Mouse (Mus musculus) heart, embryonic 14.5 days (tissue): ENCODE results near the gene Ncam2. TPM values are rescaled to one million over a fixed set of nuclear protein-coding genes. Genes with fewer than 3 reads are reported as not detected.

Source experiments
- ATAC-seq: fragments of 200-750 bp; cut with Nextera tagmentation; 2 replicates; pipeline ENCODE4 v1.8.0; 2017; ENCODE audit warnings: low read depth, moderate TSS enrichment; ENCODE audit not compliant: insufficient number of reproducible peaks, insufficient read depth, low FRiP score
- H3K27ac ChIP-seq, 2 experiments: fragments of 200-500 bp in 1 of 2; fragments of 300-500 bp in 1 of 2; sonication (generic) in 1 of 2; replicated peaks in 1 of 2; 2 replicates each; pipeline ENCODE4 v1.5.1; 2012 to 2014; ENCODE audit warnings: low read depth in 2 of 2, low read length in 2 of 2, control low read depth in 1 of 2, mild to moderate bottlenecking in 1 of 2, mixed read lengths in 1 of 2; ENCODE audit not compliant: control insufficient read depth in 1 of 2, insufficient read depth in 1 of 2
- H3K27me3 ChIP-seq: fragments of 300-500 bp; sonication (generic); 2 replicates; pipeline ENCODE4 v1.6.1; 2014; ENCODE audit warnings: mild to moderate bottlenecking, low read length, control low read depth; ENCODE audit not compliant: control insufficient read depth, insufficient read depth
- H3K36me3 ChIP-seq: fragments of 300-500 bp; sonication (generic); 2 replicates; pipeline ENCODE4 v1.6.1; 2014; ENCODE audit warnings: mild to moderate bottlenecking, control low read depth, low read length, mixed read lengths; ENCODE audit not compliant: control insufficient read depth, insufficient read depth
- H3K4me1 ChIP-seq, 2 experiments: fragments of 200-500 bp in 1 of 2; fragments of 300-500 bp in 1 of 2; sonication (generic) in 1 of 2; 2 replicates each; pipeline ENCODE4 v1.6.1; 2012 to 2014; ENCODE audit warnings: low read length in 2 of 2, control low read depth in 1 of 2, mixed read lengths in 1 of 2; ENCODE audit not compliant: control insufficient read depth in 2 of 2, insufficient read depth in 2 of 2
- H3K4me2 ChIP-seq: fragments of 300-500 bp; sonication (generic); 2 replicates; pipeline ENCODE4 v1.6.1; 2014; ENCODE audit warnings: mild to moderate bottlenecking, low read length
- H3K4me3 ChIP-seq, 2 experiments: fragments of 200-500 bp in 1 of 2; fragments of 300-500 bp in 1 of 2; sonication (generic) in 1 of 2; 2 replicates each; pipeline ENCODE4 v1.5.1; 2012 to 2014; ENCODE audit warnings: low read length in 2 of 2, mild to moderate bottlenecking in 2 of 2, control low read depth in 1 of 2, low read depth in 1 of 2, moderate library complexity in 1 of 2; ENCODE audit not compliant: control insufficient read depth in 1 of 2, insufficient read depth in 1 of 2
- H3K9ac ChIP-seq: fragments of 300-500 bp; sonication (generic); 2 replicates; pipeline ENCODE4 v1.6.1; 2014; ENCODE audit warnings: mild to moderate bottlenecking, low read length
- H3K9me3 ChIP-seq: fragments of 300-500 bp; sonication (generic); 2 replicates; pipeline ENCODE4 v1.6.1; 2016; ENCODE audit warnings: low read length, control low read depth; ENCODE audit not compliant: control insufficient read depth
- WGBS: fragments of 180-500 bp; shearing (Covaris S2); extraction: QIAGEN DNeasy Blood & Tissue Kit; methylation state at CpG from one replicate; pipeline ENCODE4 v1.1.7; 2014; 5-methylcytosine and 5-hydroxymethylcytosine counted together
- polyA plus RNA-seq: library from polyadenylated mRNA; unstranded; fragments of >200 nt; fragmentation: Nextera tagmentation; extraction: Ambion mirVana; gene quantifications from 2 replicates; pipeline ENCODE4 v1.2.1, GENCODE M21; 2014

Ncam2 gene
- polyA plus RNA-seq, result 0.09 and 0.11 TPM in 2 replicates

DNA sequence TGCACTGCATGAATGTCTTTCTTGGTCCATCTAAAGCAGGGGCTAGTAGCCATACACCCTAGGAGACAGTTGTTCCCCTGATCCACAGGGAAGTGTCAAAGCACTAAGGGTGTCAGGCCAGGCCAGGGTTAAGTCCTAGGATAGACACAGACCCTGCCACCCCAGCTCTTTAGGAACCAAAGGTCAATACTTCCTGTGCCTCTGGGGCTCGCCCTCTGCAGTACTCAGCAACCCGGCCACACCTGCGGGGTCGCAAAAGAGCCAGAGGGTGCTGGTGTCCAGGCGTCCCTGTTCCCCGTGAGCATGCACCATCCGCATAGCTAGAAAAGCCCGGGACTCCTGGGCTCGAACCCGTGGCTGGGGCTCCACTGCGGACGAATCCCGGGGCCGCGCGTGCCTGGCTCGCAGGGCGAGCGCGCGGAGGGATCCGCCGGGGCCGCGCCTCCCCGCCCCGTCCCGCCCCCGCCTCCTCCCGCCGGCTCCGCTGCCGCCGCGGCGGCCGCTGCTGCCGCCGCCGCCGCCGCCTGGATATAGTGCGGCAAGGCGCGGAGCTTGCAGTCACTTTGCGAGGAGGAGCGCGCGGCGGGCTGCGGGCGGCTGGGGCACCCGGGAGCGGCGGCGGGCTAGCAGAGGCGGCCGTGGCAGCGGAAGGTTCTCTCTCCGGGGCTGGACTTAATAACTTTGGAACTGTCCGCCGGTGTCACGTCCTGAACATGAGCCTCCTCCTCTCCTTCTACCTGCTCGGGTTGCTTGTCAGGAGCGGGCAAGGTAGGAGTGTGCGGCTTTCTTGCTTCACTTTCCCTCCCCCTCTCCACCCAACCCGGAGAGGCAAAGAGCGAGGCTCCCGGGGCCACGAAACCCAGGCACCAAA is at the start of gene Ncam2:
Gene Ncam2, plus strand, starts transcription at position 497 of the 871 bp plus-strand sequence.
- Histone ChIP-seq H3K4me3 (peak within 1 kb of the TSS; percentile 62 to 80), H3K9me3 (no peaks in the 10 kb centered on the region), H3K27me3 (no peaks in the 10 kb centered on the region), H3K4me2 (peak within 1 kb of the TSS; percentile 97), H3K9ac (peak within 1 kb of the TSS; percentile 76), H3K27ac (no peak within 1 kb of the TSS), H3K36me3 (no peaks in the 10 kb centered on the region), H3K4me1 (peaks cover 3 to 4% of the 10 kb centered on the region in 2 experiments; a peak in 3 of 4 replicates)
- peak; percentile 54; the same call in 1 of the 2 replicates for ATAC-seq
- under 1% methylated on average over 45 of the region's 70 CpGs for WGBS

DNA sequence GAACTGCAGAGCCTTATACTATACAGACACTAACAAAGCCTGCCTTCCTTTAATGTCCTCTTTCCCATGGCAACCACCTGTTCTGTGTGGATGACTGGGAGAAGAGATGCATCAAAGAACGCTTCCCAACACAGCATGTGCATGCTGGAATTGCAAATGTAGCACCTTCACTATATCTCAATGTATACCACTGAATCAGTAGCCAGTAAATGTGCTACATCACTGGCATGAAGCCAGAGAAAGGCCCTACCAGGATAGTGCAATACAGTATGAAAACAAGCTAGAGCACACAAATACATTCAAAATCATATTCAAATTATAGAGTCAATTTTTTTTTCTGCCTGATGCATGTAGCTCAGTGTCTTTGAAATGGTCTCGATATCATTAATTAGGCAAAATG is 29.7 kb upstream of the Ncam2 start:
- no peak for ATAC-seq
- Histone ChIP-seq H3K36me3 (no peaks in the 10 kb centered on the region), H3K4me1 (no peaks in the 10 kb centered on the region), H3K4me3 (no peak overlapping the region), H3K27ac (no peak overlapping the region), H3K9ac (no peak overlapping the region), H3K4me2 (no peak overlapping the region), H3K27me3 (no peaks in the 10 kb centered on the region), H3K9me3 (no peaks in the 10 kb centered on the region)
- 86% methylated on average over 2 of the region's 2 CpGs for WGBS

- ATAC-seq, result no peak
- 53% methylated on average over 8 of the region's 8 CpGs for WGBS
Measured at GRCm38 (mm10) chr16:81175302-81175943, 25.1 kb upstream of the Ncam2 start.

DNA sequence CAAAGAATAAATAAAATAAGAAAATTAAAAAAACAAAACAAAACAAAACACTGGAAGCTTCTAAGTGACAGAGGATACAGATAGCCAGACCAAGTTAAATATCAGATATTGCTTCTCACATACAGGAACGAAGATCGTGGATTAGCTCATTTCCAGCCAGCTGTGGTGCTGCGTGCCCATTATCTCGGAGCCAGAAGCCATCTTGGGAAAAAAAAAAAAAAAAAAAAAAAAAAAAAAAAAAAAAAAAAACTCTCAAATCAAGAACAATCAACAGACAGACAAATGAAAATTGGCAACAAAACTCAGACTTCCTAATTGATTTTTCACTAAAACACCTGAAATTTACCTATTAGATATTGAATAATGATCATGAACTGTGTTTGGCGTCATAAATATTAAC is 20.7 kb upstream of the Ncam2 start:
- Histone ChIP-seq H3K27ac (no peak overlapping the region), H3K9ac (no peak overlapping the region), H3K27me3 (no peaks in the 10 kb centered on the region), H3K4me1 (no peaks in the 10 kb centered on the region), H3K4me3 (no peak overlapping the region), H3K9me3 (no peaks in the 10 kb centered on the region), H3K36me3 (no peaks in the 10 kb centered on the region), H3K4me2 (no peak overlapping the region)
- WGBS, result 88% methylated on average over 5 of the region's 5 CpGs
- ATAC-seq, result no peak

More at GRCm38 (mm10) chr16:81175302-81175943, 25.1 kb upstream of the Ncam2 start:
- Histone ChIP-seq H3K36me3 (no peaks in the 10 kb centered on the region), H3K4me3 (no peak overlapping the region), H3K27me3 (no peaks in the 10 kb centered on the region), H3K9ac (no peak overlapping the region), H3K27ac (no peak overlapping the region), H3K4me2 (no peak overlapping the region), H3K9me3 (no peaks in the 10 kb centered on the region), H3K4me1 (no peaks in the 10 kb centered on the region)

DNA sequence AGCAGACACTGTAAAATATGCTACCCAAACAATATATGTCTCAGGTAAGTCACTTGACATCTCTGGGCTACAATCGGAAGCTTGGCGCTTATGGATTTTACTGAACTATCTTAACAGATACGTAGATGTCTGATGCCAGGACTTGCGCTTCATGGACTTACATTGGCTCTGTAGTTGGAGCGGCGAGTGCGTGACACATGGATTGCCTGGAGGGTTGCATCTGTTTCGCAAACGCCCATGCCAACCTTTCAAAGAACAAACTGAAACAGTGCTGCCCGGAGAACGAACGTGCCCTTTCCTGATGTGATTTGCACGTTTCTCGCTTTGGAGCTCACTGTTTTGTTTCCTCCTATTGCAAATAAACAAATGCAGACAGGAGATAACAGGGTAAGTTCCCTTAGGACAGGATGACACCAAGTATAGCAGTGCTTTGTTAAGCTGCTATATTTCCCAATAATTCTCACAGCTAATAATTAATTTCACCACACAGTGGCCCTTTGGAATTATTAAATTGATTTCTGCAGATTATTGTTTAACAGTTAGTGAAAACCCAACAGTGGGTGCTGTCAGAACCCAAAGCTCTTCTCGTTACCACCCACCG is 12.8 kb upstream of the Ncam2 start:
- no peak overlapping the region for H3K9ac ChIP-seq
- no peak overlapping the region for H3K27ac ChIP-seq
- 71% methylated on average over 16 of the region's 16 CpGs for WGBS
- no peak overlapping the region for H3K4me3 ChIP-seq
- no peak overlapping the region for H3K4me2 ChIP-seq
- no peaks in the 10 kb centered on the region for H3K9me3 ChIP-seq
- H3K27me3 ChIP-seq, result no peaks in the 10 kb centered on the region
- ATAC-seq, result no peak
- no peaks in the 10 kb centered on the region for H3K4me1 ChIP-seq
- H3K36me3 ChIP-seq, result no peaks in the 10 kb centered on the region

DNA sequence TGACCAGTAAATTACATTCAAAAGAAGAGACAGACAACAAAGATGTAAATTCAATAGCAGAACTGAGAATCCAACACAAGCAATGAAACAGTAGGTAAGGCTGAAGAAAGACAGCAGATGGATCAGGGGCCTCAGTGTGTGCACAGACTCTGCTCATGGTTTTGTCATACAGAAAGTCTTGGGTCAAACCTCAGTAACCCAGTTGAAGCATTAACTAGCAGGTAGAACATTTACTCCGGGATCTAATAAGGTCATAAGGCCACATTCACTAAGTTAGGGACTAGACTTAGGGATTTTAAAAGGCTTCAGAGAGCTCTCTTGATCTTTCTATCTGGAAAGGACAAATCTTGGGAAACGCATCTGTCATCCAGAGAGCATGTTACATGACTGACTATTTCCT is 8.9 kb upstream of the Ncam2 start:
- Histone ChIP-seq H3K4me3 (no peak overlapping the region), H3K9ac (no peak overlapping the region), H3K27ac (no peak overlapping the region), H3K9me3 (no peaks in the 10 kb centered on the region), H3K4me2 (no peak overlapping the region), H3K27me3 (no peaks in the 10 kb centered on the region), H3K4me1 (no peaks in the 10 kb centered on the region), H3K36me3 (no peaks in the 10 kb centered on the region)
- WGBS, result 72% methylated on average over 2 of the region's 2 CpGs
- no peak for ATAC-seq

- no peak for ATAC-seq
- Histone ChIP-seq H3K36me3 (no peaks in the 10 kb centered on the region), H3K9ac (no peak overlapping the region), H3K27ac (no peak overlapping the region), H3K4me2 (no peak overlapping the region), H3K27me3 (no peaks in the 10 kb centered on the region), H3K4me1 (no peaks in the 10 kb centered on the region), H3K4me3 (no peak overlapping the region), H3K9me3 (no peaks in the 10 kb centered on the region)
- 66% methylated on average over 4 of the region's 4 CpGs for WGBS
Measured at GRCm38 (mm10) chr16:81192607-81193006, 7.9 kb upstream of the Ncam2 start.
